Mouse (Mus musculus): ENCODE measurements at regions not wholly inside any gene's neighbourhood (a gene's known extent, or its start where the extent isn't known, plus 50 kb on each side); places are given as distances from the start of the nearest gene placed in this dataset.

GRCm38 (mm10) chr11:24535462-24535861 is 457.6 kb downstream of the Bcl11a start:
- DNase-seq (ENCODE audit: low spot score in 2 of 2), result no peak

GRCm38 (mm10) chr11:24537721-24538120 is 459.9 kb downstream of the Bcl11a start:
- DNase-seq (ENCODE audit: low spot score in 2 of 2), result peak in 1 of 2 experiments; percentile 4

GRCm38 (mm10) chr11:24569655-24570054 is 491.8 kb downstream of the Bcl11a start:
- no peak for DNase-seq (ENCODE audit: low spot score in 2 of 2)

- DNase-seq (ENCODE audit: low spot score in 2 of 2), result no peak
These were observed 535.7 kb downstream of the Bcl11a start for GRCm38 (mm10) chr11:24613529-24613928.

GRCm38 (mm10) chr11:24615436-24615835 is 537.6 kb downstream of the Bcl11a start:
- no peak for DNase-seq (ENCODE audit: low spot score in 2 of 2)

- no peak for DNase-seq (ENCODE audit: low spot score in 2 of 2)
These were observed 540.7 kb downstream of the Bcl11a start for GRCm38 (mm10) chr11:24618586-24618985.

- DNase-seq (ENCODE audit: low spot score in 2 of 2), result no peak
These were observed 541.2 kb downstream of the Bcl11a start for GRCm38 (mm10) chr11:24619021-24619420.

- no peak for DNase-seq (ENCODE audit: low spot score in 2 of 2)
These were observed 550.8 kb downstream of the Bcl11a start for GRCm38 (mm10) chr11:24628619-24629018.

- DNase-seq (ENCODE audit: low spot score in 2 of 2), result no peak
These were observed 551.6 kb downstream of the Bcl11a start for GRCm38 (mm10) chr11:24629431-24629830.

GRCm38 (mm10) chr11:24630403-24630900 is 552.6 kb downstream of the Bcl11a start:
- no peak for DNase-seq (ENCODE audit: low spot score in 2 of 2)

GRCm38 (mm10) chr11:24631651-24632050 is 553.8 kb downstream of the Bcl11a start:
- peak in 1 of 2 experiments; percentile 15 for DNase-seq (ENCODE audit: low spot score in 2 of 2)

GRCm38 (mm10) chr11:24636716-24637115 is 558.9 kb downstream of the Bcl11a start:
- no peak for DNase-seq (ENCODE audit: low spot score in 2 of 2)

GRCm38 (mm10) chr11:24643439-24644109 is 565.7 kb downstream of the Bcl11a start:
- DNase-seq (ENCODE audit: low spot score in 2 of 2), result no peak

GRCm38 (mm10) chr11:24652852-24653251 is 575.0 kb downstream of the Bcl11a start:
- no peak for DNase-seq (ENCODE audit: low spot score in 2 of 2)

- no peak for DNase-seq (ENCODE audit: low spot score in 2 of 2)
These were observed 586.2 kb downstream of the Bcl11a start for GRCm38 (mm10) chr11:24664082-24664481.

- no peak for DNase-seq (ENCODE audit: low spot score in 2 of 2)
These were observed 587.5 kb downstream of the Bcl11a start for GRCm38 (mm10) chr11:24665310-24665709.

- DNase-seq (ENCODE audit: low spot score in 2 of 2), result no peak
These were observed 593.8 kb downstream of the Bcl11a start for GRCm38 (mm10) chr11:24671662-24672061.

GRCm38 (mm10) chr11:24673248-24674207 is 595.7 kb downstream of the Bcl11a start:
- DNase-seq (ENCODE audit: low spot score in 2 of 2), result no peak

- no peak for DNase-seq (ENCODE audit: low spot score in 2 of 2)
These were observed 596.3 kb downstream of the Bcl11a start for GRCm38 (mm10) chr11:24674208-24674571.

GRCm38 (mm10) chr11:24677016-24677415 is 599.2 kb downstream of the Bcl11a start:
- peak in 1 of 2 experiments; percentile 11 for DNase-seq (ENCODE audit: low spot score in 2 of 2)

GRCm38 (mm10) chr11:24679581-24679980 is 601.7 kb downstream of the Bcl11a start:
- DNase-seq (ENCODE audit: low spot score in 2 of 2), result peak; percentile 16 to 19

GRCm38 (mm10) chr11:24682423-24682822 is 604.6 kb downstream of the Bcl11a start:
- no peak for DNase-seq (ENCODE audit: low spot score in 2 of 2)

Data from right cerebral cortex, adult 2 months (tissue).